ENCODE assay signal across 8 mouse cellular contexts in genomic region chr8:3499751-3500150, GRCm38 (mm10). TPM values are rescaled to one million over a fixed set of nuclear protein-coding genes. Genes with fewer than 3 reads are reported as not detected.
DNase-seq lines count a peak whose midpoint lies in the region; ATAC-seq and TF ChIP-seq lines count a peak whose summit lies in the region.

No protein-coding gene starts in this region.

- H3K4me2 ChIP-seq in heart, embryonic 13.5 days, result peak overlapping the region; percentile 86

- no peak for ATAC-seq in heart, embryonic 13.5 days (ENCODE audit: extremely low read depth, insufficient number of reproducible peaks, low FRiP score, low TSS enrichment)
- ATAC-seq in G1E (ENCODE audit: extremely low read depth, insufficient number of reproducible peaks, low FRiP score, poor library complexity, severe bottlenecking), result peak; percentile 17; the same call in 1 of the 2 replicates
- ATAC-seq in hematopoietic stem cell, adult 5-6 weeks (replicated peaks in 1 of 2; ENCODE audit: insufficient read depth in 1 of 2, low FRiP score in 2 of 2, low TSS enrichment in 1 of 2, low read depth in 1 of 2, poor library complexity in 2 of 2, severe bottlenecking in 2 of 2), result peak; percentile 15 to 18; a peak in 3 of 4 replicates

- peak overlapping the region; percentile 96 for H3K27ac ChIP-seq in heart, embryonic 13.5 days (replicated peaks)

- H3K36me3 ChIP-seq in heart, embryonic 13.5 days, result peaks cover 38% of the 10 kb centered on the region
- H3K36me3 ChIP-seq in G1E (replicated peaks), result peaks cover 39% of the 10 kb centered on the region
- H3K36me3 ChIP-seq in megakaryocyte, embryonic 14.5 days (replicated peaks; ENCODE audit: low read length), result peaks cover 38% of the 10 kb centered on the region

- no peak for TF ChIP-seq CTCF in G1E (IDR thresholded peaks at IDR 0.05; ENCODE audit: low read depth, low read length)

- H3K4me3 ChIP-seq in heart, embryonic 13.5 days, result peak overlapping the region; percentile 84
- peak overlapping the region; percentile 84 for H3K4me3 ChIP-seq in G1E (ENCODE audit: low read depth, low read length)
- peak overlapping the region; percentile 91 for H3K4me3 ChIP-seq in megakaryocyte, embryonic 14.5 days (replicated peaks)

- H3K9ac ChIP-seq in heart, embryonic 13.5 days, result peak overlapping the region; percentile 83

- no peaks in the 10 kb centered on the region for H3K27me3 ChIP-seq in heart, embryonic 13.5 days (replicated peaks)
- no peaks in the 10 kb centered on the region for H3K27me3 ChIP-seq in G1E (ENCODE audit: insufficient read depth, low read length)
- no peaks in the 10 kb centered on the region for H3K27me3 ChIP-seq in megakaryocyte, embryonic 14.5 days (replicated peaks)

- peaks cover 6% of the 10 kb centered on the region; the same call in 1 of the 2 replicates for H3K9me3 ChIP-seq in heart, embryonic 13.5 days
- H3K9me3 ChIP-seq in G1E (replicated peaks), result peaks cover 9% of the 10 kb centered on the region
- peaks cover 7% of the 10 kb centered on the region for H3K9me3 ChIP-seq in megakaryocyte, embryonic 14.5 days

- 5% methylated on average over 8 of the region's 8 CpGs for WGBS in heart, embryonic 13.5 days

- intact Hi-C loops in heart, postnatal 14 days (cut with DNase I), result loop anchor here (1.0 kb wide), 1 partner anchor 16 kb away; the partner anchor contains the start of gene Pnpla6

- peaks cover 24% of the 10 kb centered on the region for H3K4me1 ChIP-seq in heart, embryonic 13.5 days
- peaks cover 39% of the 10 kb centered on the region for H3K4me1 ChIP-seq in G1E (ENCODE audit: insufficient read depth, low read depth, low read length)
- peaks cover 42% of the 10 kb centered on the region for H3K4me1 ChIP-seq in megakaryocyte, embryonic 14.5 days

- DNase-seq in heart, postnatal 14 days, result no peak
- DNase-seq in G1E (ENCODE audit: low spot score), result no peak
- DNase-seq in natural killer cell, adult 2 months (ENCODE audit: low spot score in 2 of 2), result no peak
- no peak for DNase-seq in frontal cortex, postnatal 36 days (ENCODE audit: low spot score in 2 of 2)
- no peak for DNase-seq in thymus, postnatal 36 days

RNA-seq across cellular contexts. Expression of gene Mcoln1, which starts 0.5 kb away (rescaled TPM):
- polyA plus RNA-seq in heart, embryonic 13.5 days (2015; fragmentation: Nextera tagmentation; extraction: Ambion mirVana), result 46.1 and 46.7 TPM in 2 replicates
- total RNA-seq in heart, postnatal 14 days (2021), result 10 to 100 TPM; 23.8 to 26.4 TPM
- total RNA-seq in G1E (2014; fragmentation: Nextera tagmentation) (42.4 and 43.6 TPM in 2 replicates), G1E (2017) (41.5 and 46.9 TPM in 2 replicates)
- 144 and 171 TPM in 2 replicates for polyA plus RNA-seq in G1E (2012)
- 29.8 and 40.4 TPM in 2 replicates for total RNA-seq in hematopoietic stem cell, adult 5-6 weeks (2017)
- polyA plus RNA-seq in megakaryocyte, embryonic 14.5 days (2012; ENCODE audit: insufficient read depth, low replicate concordance), result 142 and 183 TPM in 2 replicates

RNA-seq across cellular contexts. Expression of gene Zfp358, which starts 6.8 kb away (rescaled TPM):
- polyA plus RNA-seq in heart, embryonic 13.5 days (2015; fragmentation: Nextera tagmentation; extraction: Ambion mirVana), result 30.7 and 32.0 TPM in 2 replicates
- total RNA-seq in heart, postnatal 14 days (2021), result 10 to 100 TPM; 25.1 to 26.3 TPM
- 25.7 and 26.6 TPM in 2 replicates for total RNA-seq in G1E (2014; fragmentation: Nextera tagmentation)
- 6.6 and 7.4 TPM in 2 replicates for total RNA-seq in G1E (2017)
- polyA plus RNA-seq in G1E (2012), result 19.2 and 22.7 TPM in 2 replicates
- 10.6 and 11.6 TPM in 2 replicates for total RNA-seq in hematopoietic stem cell, adult 5-6 weeks (2017)
- polyA plus RNA-seq in megakaryocyte, embryonic 14.5 days (2012; ENCODE audit: insufficient read depth, low replicate concordance), result 19.3 and 36.7 TPM in 2 replicates

RNA-seq across cellular contexts. Expression of gene Pnpla6, which starts 15.4 kb away (rescaled TPM):
- polyA plus RNA-seq in heart, embryonic 13.5 days (2015; fragmentation: Nextera tagmentation; extraction: Ambion mirVana), result 16.6 and 18.0 TPM in 2 replicates
- 10 to 100 TPM; 12.3 to 14.0 TPM for total RNA-seq in heart, postnatal 14 days (2021)
- total RNA-seq in G1E (2014; fragmentation: Nextera tagmentation), result 39.8 and 61.5 TPM in 2 replicates
- 33.9 and 34.3 TPM in 2 replicates for total RNA-seq in G1E (2017)
- 21.4 and 25.1 TPM in 2 replicates for polyA plus RNA-seq in G1E (2012)
- 26.4 and 34.5 TPM in 2 replicates for total RNA-seq in hematopoietic stem cell, adult 5-6 weeks (2017)
- 13.8 and 16.2 TPM in 2 replicates for polyA plus RNA-seq in megakaryocyte, embryonic 14.5 days (2012; ENCODE audit: insufficient read depth, low replicate concordance)

RNA-seq across cellular contexts. Expression of gene Tex45, which starts 29.1 kb away (rescaled TPM):
- polyA plus RNA-seq in heart, embryonic 13.5 days (2015; fragmentation: Nextera tagmentation; extraction: Ambion mirVana), result not detected in 2 replicates
- not detected for total RNA-seq in heart, postnatal 14 days (2021)
- total RNA-seq in G1E (2014; fragmentation: Nextera tagmentation) (not detected in 2 replicates), G1E (2017) (0.11 TPM in 1 of 2 replicates, not detected in the other)
- polyA plus RNA-seq in G1E (2012), result not detected in 2 replicates
- not detected in 2 replicates for total RNA-seq in hematopoietic stem cell, adult 5-6 weeks (2017)
- not detected in 2 replicates for polyA plus RNA-seq in megakaryocyte, embryonic 14.5 days (2012; ENCODE audit: insufficient read depth, low replicate concordance)

RNA-seq across cellular contexts. Expression of gene Pex11g, which starts 32.3 kb away (rescaled TPM):
- 4.9 and 7.2 TPM in 2 replicates for polyA plus RNA-seq in heart, embryonic 13.5 days (2015; fragmentation: Nextera tagmentation; extraction: Ambion mirVana)
- total RNA-seq in heart, postnatal 14 days (2021), result 1 to 10 TPM; 3.0 to 3.5 TPM
- 5.0 and 5.6 TPM in 2 replicates for total RNA-seq in G1E (2014; fragmentation: Nextera tagmentation)
- total RNA-seq in G1E (2017), result 1.9 and 2.1 TPM in 2 replicates
- polyA plus RNA-seq in G1E (2012), result 1.1 and 1.2 TPM in 2 replicates
- 0.84 and 4.1 TPM in 2 replicates for total RNA-seq in hematopoietic stem cell, adult 5-6 weeks (2017)
- 2.8 and 3.7 TPM in 2 replicates for polyA plus RNA-seq in megakaryocyte, embryonic 14.5 days (2012; ENCODE audit: insufficient read depth, low replicate concordance)
